Mouse (Mus musculus) neural tube, embryonic 12.5 days (tissue): ENCODE measurements at regions not wholly inside any gene's neighbourhood (a gene's known extent, or its start where the extent isn't known, plus 50 kb on each side); places are given as distances from the start of the nearest gene placed in this dataset.
"Not testable (repeated sequence)": the region's sequence is repeated elsewhere in the genome, so short reads cannot be mapped to it uniquely, and the experiment has no call there.

Source experiments
- ATAC-seq: fragments of 200-750 bp; cut with Nextera tagmentation; 2 replicates; pipeline ENCODE4 v1.8.0; 2017; ENCODE audit warnings: low read depth, mild to moderate bottlenecking, moderate TSS enrichment, moderate library complexity; ENCODE audit not compliant: low FRiP score
- H3K27ac ChIP-seq: fragments of 300-500 bp; sonication (generic); 2 replicates; pipeline ENCODE4 v1.5.1; 2016
- H3K27me3 ChIP-seq: fragments of 300-500 bp; sonication (generic); replicated peaks from 2 replicates; pipeline ENCODE4 v1.6.1; 2016; ENCODE audit warnings: mild to moderate bottlenecking
- H3K36me3 ChIP-seq: fragments of 300-500 bp; sonication (generic); 2 replicates; pipeline ENCODE4 v1.6.1; 2016; ENCODE audit warnings: mild to moderate bottlenecking
- H3K4me1 ChIP-seq: fragments of 300-500 bp; sonication (generic); 2 replicates; pipeline ENCODE4 v1.6.1; 2016
- H3K4me2 ChIP-seq: fragments of 300-500 bp; sonication (generic); replicated peaks from 2 replicates; pipeline ENCODE4 v1.6.1; 2016; ENCODE audit warnings: mild to moderate bottlenecking
- H3K4me3 ChIP-seq: fragments of 300-500 bp; sonication (generic); 2 replicates; pipeline ENCODE4 v1.5.1; 2016
- H3K9ac ChIP-seq: fragments of 300-500 bp; sonication (generic); 2 replicates; pipeline ENCODE4 v1.6.1; 2016; ENCODE audit warnings: mild to moderate bottlenecking
- H3K9me3 ChIP-seq: fragments of 300-500 bp; sonication (generic); 2 replicates; pipeline ENCODE4 v1.6.1; 2016; ENCODE audit warnings: mild to moderate bottlenecking
- WGBS: fragments of 180-500 bp; shearing (Covaris S2); methylation state at CpG from one replicate; pipeline ENCODE4 v1.1.7; 2016; 5-methylcytosine and 5-hydroxymethylcytosine counted together

DNA sequence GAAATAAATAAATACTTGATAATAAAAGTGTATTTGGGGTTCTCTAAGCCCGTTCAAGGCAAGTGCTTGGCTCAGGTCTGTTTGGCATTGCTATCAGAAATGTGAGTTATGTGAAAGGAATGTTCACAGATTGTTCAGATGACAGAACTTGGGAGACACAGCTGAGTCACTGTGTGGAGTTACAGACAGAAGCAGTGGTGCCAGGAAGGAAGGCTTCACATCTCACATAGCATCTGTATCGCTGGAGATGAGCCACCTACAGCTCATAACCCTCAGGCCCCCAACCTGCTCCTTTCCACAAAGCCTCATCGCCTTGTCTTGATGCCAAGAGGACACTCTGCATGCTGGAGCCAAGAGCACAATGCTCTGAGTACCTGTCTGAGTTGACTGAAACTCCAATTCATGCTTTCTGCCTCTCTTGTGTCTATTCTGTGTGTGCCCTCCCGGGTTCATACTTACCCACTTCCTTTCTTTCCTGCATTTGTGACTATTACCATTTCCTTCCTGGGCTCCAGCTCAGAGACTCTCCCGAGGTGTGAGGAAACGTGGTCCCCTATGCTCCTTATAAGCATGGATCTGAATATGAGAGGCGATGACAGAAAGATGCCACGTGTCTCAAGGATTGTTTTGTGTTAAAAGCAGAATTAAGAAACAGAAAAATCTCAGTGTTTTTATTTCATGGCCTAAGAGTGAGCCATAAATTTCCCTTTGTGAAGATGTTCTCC is 79.6 kb downstream of the Cd24a start:
- 91% methylated on average over 8 of the region's 8 CpGs for whole genome bisulfite sequencing
- no peak overlapping the region for H3K4me2 ChIP-seq
- H3K36me3 ChIP-seq, result no peaks in the 10 kb centered on the region
- H3K27ac ChIP-seq, result no peak overlapping the region
- no peak overlapping the region for H3K4me3 ChIP-seq
- ATAC-seq, result no peak
- no peaks in the 10 kb centered on the region for H3K4me1 ChIP-seq
- H3K9ac ChIP-seq, result no peak overlapping the region
- no peaks in the 10 kb centered on the region for H3K27me3 ChIP-seq
- 0 out of 2 replicates have a peak, but pooled peaks cover 4% of the 10 kb centered on the region for H3K9me3 ChIP-seq

DNA sequence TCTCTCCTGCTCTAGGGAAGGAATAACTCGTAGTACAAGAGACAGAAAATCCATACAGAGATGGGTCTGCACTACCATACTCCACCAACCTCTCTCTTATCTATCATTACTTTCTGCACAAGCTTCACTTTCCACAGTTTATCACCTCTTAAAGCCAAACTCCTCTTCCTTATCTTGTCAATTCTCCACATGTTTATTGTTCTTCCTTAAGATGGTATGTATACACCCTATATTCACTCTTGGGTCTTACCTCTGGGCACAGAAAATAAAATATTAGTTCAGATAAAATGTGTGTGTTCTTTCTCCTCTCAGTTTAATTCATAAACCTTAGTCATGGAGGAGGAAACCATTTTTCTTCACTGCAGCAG is 80.1 kb downstream of the Cd24a start:
- Histone ChIP-seq H3K4me2 (no peak overlapping the region), H3K4me3 (no peak overlapping the region)

DNA sequence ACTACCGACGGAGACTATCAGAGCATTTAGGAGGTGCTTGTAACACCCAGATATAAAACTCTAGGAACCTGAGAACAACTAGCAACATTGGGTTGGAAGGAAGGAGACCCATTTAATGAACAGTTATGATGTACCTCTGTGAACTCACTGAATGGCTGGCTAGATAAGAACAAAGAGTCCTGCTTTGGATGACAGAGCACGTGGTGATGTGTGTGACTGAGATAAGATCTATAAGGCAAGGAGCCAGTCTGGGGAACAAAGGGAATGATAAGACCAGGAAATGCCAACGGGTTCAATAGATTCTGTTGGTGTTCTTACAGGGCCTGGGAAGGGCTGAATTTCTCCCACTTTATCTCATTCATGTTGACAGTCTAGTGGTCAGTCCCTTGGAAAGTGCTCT is 86.8 kb downstream of the Cd24a start:
- Histone ChIP-seq H3K4me3 (no peak overlapping the region), H3K27me3 (no peaks in the 10 kb centered on the region), H3K4me2 (no peak overlapping the region), H3K4me1 (no peaks in the 10 kb centered on the region), H3K9ac (no peak overlapping the region), H3K36me3 (no peaks in the 10 kb centered on the region), H3K9me3 (no peaks in the 10 kb centered on the region), H3K27ac (no peak overlapping the region)
- 84% methylated on average over 4 of the region's 4 CpGs for WGBS
- ATAC-seq, result no peak

More for the DNA sequence above, 80.1 kb downstream of the Cd24a start:
- Histone ChIP-seq H3K27ac (no peak overlapping the region), H3K27me3 (no peaks in the 10 kb centered on the region), H3K4me1 (no peaks in the 10 kb centered on the region), H3K9me3 (0 out of 2 replicates have a peak, but pooled peaks cover 4% of the 10 kb centered on the region), H3K36me3 (no peaks in the 10 kb centered on the region), H3K9ac (no peak overlapping the region)
- 80% methylated on average over 1 of the region's 1 CpGs for WGBS
- no peak for ATAC-seq

DNA sequence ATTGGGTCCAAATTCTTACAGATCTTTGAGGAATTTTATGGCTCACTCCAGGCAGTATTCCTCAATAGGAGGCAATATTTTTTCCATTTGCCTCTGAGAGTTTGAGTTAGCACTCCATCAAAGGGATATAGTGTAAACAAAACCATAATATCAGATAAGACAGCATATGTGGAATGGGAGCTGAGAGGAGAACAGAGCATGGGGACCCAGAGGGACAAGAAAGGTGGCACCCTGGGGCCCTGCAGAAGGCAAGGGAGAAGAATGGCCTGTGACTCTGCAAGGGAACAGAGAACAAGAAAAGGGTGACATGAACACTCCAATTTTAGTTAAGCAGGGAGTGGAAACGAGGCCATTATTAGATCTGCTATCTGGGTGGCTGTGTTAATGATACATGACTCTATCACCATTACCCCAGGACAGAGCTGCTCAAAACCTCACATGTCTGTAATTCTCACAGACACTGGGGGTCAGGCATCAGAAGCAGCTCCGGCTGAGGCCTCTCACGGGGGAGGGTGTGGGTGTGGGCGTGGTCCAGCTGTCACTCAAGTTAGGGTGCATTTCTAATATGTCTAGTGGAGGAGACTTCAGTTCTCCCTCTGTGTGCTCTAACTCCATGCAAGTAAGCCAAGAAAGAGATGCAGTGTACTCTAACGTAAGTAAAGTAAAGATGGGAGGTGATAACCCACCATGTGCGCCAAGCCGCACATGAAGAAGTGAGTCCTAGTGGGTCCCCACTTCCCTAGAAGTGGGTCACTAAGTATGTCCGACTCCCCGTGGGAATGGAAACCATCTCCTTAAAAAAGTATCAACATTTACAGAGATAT is 88.4 kb downstream of the Cd24a start:
- no peaks in the 10 kb centered on the region for H3K9me3 ChIP-seq
- H3K9ac ChIP-seq, result no peak overlapping the region
- H3K27me3 ChIP-seq, result no peaks in the 10 kb centered on the region
- H3K36me3 ChIP-seq, result no peaks in the 10 kb centered on the region
- no peak overlapping the region for H3K27ac ChIP-seq
- no peak for ATAC-seq
- H3K4me2 ChIP-seq, result no peak overlapping the region
- WGBS, result 76% methylated on average over 9 of the region's 9 CpGs
- no peak overlapping the region for H3K4me3 ChIP-seq
- no peaks in the 10 kb centered on the region for H3K4me1 ChIP-seq

DNA sequence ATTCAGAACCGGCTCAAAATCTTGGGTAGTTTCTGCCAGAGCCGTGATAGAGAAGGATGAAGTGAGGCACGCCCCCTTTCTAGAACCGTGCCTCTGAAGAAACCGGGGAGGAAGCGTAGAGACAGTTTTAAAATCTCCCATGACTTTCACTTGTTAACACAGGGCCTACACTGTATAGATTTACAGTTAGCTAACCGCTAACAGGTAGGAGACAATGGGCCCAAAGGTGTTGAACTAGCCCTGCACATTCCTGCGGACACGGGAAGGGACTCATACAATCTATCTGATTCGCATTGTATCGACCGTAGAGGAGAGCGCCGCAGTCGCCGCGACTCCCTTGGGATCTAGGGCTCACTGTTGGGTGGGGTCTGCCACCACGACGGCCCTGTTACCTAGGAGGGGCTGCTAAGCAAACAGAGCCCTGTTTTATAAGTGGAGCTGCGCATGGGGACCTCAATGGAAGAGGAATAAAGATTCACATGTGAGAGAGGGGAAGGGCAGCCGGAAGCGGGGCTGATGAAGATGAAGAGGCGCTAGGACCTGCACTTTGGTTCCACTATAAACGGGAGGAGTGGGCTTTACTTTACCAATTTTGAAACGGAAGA is 89.1 kb downstream of the Cd24a start:
- no peak for ATAC-seq
- Histone ChIP-seq H3K36me3 (no peaks in the 10 kb centered on the region), H3K9ac (no peak overlapping the region), H3K4me2 (peak overlapping the region; percentile 38), H3K9me3 (no peaks in the 10 kb centered on the region), H3K4me1 (no peaks in the 10 kb centered on the region), H3K27me3 (no peaks in the 10 kb centered on the region), H3K27ac (no peak overlapping the region), H3K4me3 (no peak overlapping the region)
- 60% methylated on average over 25 of the region's 25 CpGs for WGBS

DNA sequence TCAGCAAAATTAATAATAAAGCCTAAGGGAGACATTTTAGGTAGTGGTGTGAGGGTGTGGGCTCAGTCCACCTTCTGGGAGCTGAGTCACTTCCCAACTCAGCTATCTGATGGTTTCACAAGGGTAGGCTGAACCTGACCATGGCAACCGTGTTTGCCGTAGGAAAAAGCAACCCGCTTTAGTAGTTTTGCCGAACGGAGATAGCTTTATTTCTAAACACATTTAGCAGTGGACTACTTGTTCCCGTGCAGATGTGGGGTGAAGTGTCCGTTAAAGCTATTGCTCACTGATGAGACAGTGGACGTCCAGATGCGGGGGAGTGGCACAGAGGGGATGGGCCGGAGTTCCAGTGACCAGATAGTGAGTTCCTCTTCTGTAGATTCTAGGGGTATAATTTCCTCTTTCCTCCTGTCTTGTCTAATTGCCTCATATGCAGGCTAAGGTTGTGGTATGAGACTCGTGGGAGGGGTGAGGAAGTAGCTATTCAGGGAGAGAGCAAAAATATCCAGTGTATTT is 89.7 kb downstream of the Cd24a start:
- no peak overlapping the region for H3K4me2 ChIP-seq
- H3K4me3 ChIP-seq, result no peak overlapping the region

DNA sequence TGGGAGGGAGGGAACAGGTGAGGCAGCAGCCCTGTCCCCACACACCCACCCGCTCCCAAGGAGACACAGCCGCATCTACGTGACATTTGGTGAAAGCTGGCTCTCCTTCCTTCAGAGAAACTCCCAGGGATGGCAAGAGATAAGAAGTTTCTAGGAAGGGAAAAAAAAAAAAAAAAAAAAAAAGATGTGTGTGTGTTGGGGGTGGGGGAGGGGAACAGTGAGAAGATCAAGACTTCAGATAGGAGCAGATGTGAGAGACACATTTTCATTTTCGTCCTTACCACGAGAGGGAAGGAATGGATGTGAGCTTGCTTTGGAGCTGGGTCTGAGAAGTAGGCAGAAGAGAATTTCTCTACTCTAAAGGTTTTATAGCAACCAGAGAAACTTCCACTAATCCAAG is 91.4 kb downstream of the Cd24a start:
- Histone ChIP-seq H3K9me3 (no peaks in the 10 kb centered on the region), H3K27ac (no peak overlapping the region), H3K27me3 (no peaks in the 10 kb centered on the region), H3K36me3 (no peaks in the 10 kb centered on the region), H3K9ac (no peak overlapping the region), H3K4me3 (no peak overlapping the region), H3K4me1 (no peaks in the 10 kb centered on the region), H3K4me2 (no peak overlapping the region)
- WGBS, result 74% methylated on average over 5 of the region's 5 CpGs
- ATAC-seq, result no peak

More for the DNA sequence above, 89.7 kb downstream of the Cd24a start:
- Histone ChIP-seq H3K27me3 (no peaks in the 10 kb centered on the region), H3K9me3 (no peaks in the 10 kb centered on the region), H3K4me1 (no peaks in the 10 kb centered on the region), H3K36me3 (no peaks in the 10 kb centered on the region), H3K9ac (no peak overlapping the region), H3K27ac (no peak overlapping the region)
- 79% methylated on average over 11 of the region's 11 CpGs for WGBS
- ATAC-seq, result no peak

DNA sequence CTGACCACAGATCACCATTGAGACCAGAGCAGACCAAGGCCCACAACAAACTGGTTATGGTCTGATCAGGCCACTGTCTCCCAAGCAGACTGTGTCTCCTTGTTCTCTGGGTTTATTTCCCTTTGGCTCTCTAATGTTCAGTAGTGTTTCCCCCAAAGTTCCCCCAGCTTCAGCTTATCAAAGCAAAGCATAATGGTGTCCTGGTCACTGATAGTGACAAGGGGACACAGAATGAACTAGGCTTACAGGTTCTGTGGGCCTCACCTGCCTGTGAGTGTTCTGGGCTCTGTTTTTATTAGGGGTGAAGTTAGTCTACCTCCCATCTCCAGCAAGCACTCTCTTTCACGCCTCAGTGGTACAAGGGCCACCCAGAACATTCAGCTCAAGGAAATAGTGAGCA is 92.7 kb downstream of the Cd24a start:
- Histone ChIP-seq H3K36me3 (no peaks in the 10 kb centered on the region), H3K4me1 (no peaks in the 10 kb centered on the region), H3K9ac (no peak overlapping the region), H3K4me2 (no peak overlapping the region), H3K27me3 (no peaks in the 10 kb centered on the region), H3K9me3 (no peaks in the 10 kb centered on the region), H3K4me3 (no peak overlapping the region), H3K27ac (no peak overlapping the region)
- no peak for ATAC-seq
- 72% methylated on average over 1 of the region's 1 CpGs for WGBS

DNA sequence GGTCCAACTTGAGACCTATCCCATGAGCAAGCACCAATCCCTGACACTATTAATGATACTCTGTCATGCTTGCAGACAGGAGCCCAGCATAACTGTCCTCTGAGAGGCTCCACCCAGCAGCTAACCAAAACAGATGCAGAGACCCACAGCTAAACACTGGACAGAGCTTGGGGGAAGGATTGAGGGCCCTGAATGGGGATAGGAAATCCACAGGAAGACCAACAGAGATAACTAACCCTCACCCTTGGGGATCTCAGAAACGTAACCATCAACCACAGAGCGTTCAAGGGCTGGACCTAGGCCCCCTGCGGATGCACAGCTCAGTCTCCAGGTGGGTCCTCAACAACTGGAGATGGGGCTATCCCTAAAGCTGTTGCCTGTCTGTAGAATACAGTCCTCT is 93.7 kb downstream of the Cd24a start:
- H3K27me3 ChIP-seq, result no peaks in the 10 kb centered on the region
- 87% methylated on average over 3 of the region's 3 CpGs for WGBS
- H3K4me3 ChIP-seq, result no peak overlapping the region
- no peaks in the 10 kb centered on the region for H3K4me1 ChIP-seq
- H3K9ac ChIP-seq, result no peak overlapping the region
- no peak overlapping the region for H3K27ac ChIP-seq
- no peak overlapping the region for H3K4me2 ChIP-seq
- H3K9me3 ChIP-seq, result no peaks in the 10 kb centered on the region
- H3K36me3 ChIP-seq, result no peaks in the 10 kb centered on the region
- no peak for ATAC-seq

DNA sequence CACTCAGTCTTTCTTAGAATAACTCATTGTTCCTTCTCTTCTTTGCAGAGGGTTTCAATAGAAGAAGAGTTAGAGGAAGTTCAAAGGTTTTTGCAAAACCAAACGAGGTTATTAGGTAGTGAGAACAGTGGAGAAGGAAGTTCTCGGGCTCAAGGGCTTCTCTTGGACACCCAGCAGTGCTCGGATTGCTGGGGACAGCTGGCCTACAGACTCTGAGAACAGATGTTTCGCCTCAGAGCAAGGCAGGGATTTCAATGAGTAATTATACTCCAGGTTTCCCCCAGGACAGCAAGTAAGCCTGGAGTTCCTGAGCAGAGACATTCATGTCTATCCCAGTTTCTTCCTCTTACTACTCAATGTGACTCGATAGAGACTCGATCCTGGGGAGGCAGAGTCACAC is 94.4 kb downstream of the Cd24a start:
- Histone ChIP-seq H3K4me1 (no peaks in the 10 kb centered on the region), H3K27ac (no peak overlapping the region), H3K9me3 (no peaks in the 10 kb centered on the region), H3K4me3 (no peak overlapping the region), H3K9ac (no peak overlapping the region), H3K36me3 (no peaks in the 10 kb centered on the region), H3K4me2 (no peak overlapping the region), H3K27me3 (no peaks in the 10 kb centered on the region)
- no peak for ATAC-seq
- 52% methylated on average over 6 of the region's 6 CpGs for WGBS

DNA sequence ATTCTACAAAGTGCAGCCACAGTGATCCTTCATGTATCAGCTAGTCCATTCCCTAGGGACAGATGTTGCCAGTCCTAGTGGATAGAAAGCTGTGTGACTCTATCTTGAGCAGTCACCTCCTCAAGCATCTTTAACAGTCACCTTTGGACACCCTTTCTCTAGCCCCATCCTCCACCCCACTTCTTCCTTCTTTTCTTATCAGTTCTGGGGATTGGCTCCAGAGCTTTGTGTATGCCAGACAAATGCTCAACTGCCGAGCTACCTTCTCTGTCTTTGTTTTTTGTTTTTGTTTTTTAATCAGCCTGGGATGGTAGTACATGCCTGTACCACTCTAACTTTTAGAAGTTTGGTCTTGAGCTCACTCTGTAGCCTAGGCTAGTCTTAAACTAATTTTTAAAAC is 96.7 kb downstream of the Cd24a start:
- no peak overlapping the region for H3K4me3 ChIP-seq
- H3K9me3 ChIP-seq, result no peaks in the 10 kb centered on the region
- H3K27ac ChIP-seq, result no peak overlapping the region
- ATAC-seq, result no peak
- WGBS, result 81% methylated on average over 1 of the region's 1 CpGs
- no peak overlapping the region for H3K4me2 ChIP-seq
- H3K27me3 ChIP-seq, result no peaks in the 10 kb centered on the region
- H3K36me3 ChIP-seq, result no peaks in the 10 kb centered on the region
- no peaks in the 10 kb centered on the region for H3K4me1 ChIP-seq
- H3K9ac ChIP-seq, result no peak overlapping the region

DNA sequence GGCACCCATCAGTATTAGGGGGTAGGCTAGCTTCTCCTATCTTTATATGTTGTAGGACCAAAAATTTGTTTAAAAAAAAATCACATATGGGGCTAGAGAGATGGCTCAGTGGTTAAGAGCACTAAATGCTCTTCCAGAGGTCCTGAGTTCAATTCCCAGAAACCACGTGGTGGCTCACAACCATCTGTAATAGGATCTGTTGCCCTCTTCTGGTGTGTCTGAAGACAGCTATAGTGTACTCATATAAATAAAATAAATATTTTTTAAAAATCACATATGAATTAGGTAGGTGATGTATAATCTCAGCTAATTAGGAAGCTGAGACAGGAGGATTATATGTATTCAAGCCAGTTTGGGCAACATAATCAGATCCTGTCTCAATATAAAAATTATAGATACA is 97.4 kb downstream of the Cd24a start:
- H3K27me3 ChIP-seq, ATAC-seq, H3K36me3 ChIP-seq, H3K27ac ChIP-seq, H3K9ac ChIP-seq, H3K4me3 ChIP-seq, H3K4me2 ChIP-seq, H3K9me3 ChIP-seq, H3K4me1 ChIP-seq: not testable (repeated sequence)
- WGBS, result 77% methylated on average over 1 of the region's 1 CpGs
